Mouse (Mus musculus): Measurements from ENCODE around the gene Sh3glb2. TPM values are rescaled to one million over a fixed set of nuclear protein-coding genes. Genes with fewer than 3 reads are reported as not detected.

Sh3glb2 gene
- polyA plus RNA-seq, 1 experiment = 40.7 TPM

DNA sequence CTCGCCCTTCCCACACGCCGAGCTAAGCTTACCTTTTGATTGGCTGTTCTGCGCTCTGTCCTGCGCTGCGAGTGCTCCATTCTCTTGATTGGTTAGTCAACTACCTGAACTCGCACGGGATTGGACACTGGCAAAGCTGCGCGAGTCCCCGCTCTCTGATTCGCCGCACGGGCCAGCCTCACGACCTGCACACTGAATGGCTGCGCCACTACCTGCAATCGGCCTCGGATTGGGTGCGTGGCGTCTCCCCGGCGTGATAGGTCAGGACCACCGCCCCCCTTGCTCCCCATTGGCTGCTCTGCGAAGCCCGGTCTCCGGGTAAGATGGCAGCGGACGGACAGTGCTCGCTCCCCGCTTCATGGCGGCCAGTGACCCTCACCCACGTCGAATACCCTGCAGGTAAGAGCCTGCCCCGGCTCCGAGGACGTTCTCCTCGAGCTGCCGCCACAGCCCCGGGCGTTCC lies 33.0 kb upstream of the Sh3glb2 start, which contains the start of gene Dolpp1:
Gene Dolpp1, plus strand, starts transcription at position 141 of the 463 bp plus-strand sequence.
- TF ChIP-seq GATA1 (IDR thresholded peaks at IDR 0.05; ENCODE audit: low read length) = no peak

DNA sequence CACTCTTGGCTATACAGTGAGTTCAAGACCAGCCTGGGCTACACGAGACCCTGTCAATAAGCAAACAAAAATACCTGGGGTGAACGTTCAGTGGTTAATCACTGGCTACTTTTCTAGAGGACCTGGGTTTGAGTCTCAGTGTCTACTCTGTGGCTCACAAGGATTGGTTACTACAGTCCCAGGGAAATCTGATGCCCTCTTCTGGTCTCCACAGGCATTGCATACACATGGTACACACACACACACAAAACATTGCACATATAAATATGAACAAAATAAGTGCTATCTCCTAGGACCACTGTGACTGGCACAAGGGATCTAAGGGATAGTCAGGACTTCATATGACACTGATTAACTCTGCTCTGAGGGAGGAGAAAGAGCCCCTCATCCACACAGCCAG lies 29.9 kb upstream of the Sh3glb2 start:
- TF ChIP-seq GATA1 (IDR thresholded peaks at IDR 0.05; ENCODE audit: low read length) = no peak

DNA sequence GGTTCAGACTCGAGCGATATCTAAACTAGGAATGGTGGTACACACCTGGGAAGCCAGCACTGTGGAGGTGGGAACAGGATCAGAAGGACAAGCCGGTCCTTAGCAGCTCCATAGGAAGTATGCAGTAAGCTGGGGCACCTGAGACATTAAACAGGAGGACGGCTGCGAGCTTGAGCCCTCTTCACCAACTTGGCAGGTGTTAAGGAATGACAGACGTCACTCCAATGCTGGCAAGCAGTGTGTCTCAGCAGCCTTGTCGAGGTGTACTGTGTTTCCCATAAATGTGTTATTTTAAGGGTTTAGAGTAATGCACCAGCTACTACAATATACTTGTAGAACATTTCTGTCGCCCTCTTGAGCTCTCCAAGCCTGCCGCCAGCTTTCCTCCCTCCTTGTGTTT lies 27.8 kb upstream of the Sh3glb2 start:
- no peak for TF ChIP-seq GATA1 (IDR thresholded peaks at IDR 0.05; ENCODE audit: low read length)

DNA sequence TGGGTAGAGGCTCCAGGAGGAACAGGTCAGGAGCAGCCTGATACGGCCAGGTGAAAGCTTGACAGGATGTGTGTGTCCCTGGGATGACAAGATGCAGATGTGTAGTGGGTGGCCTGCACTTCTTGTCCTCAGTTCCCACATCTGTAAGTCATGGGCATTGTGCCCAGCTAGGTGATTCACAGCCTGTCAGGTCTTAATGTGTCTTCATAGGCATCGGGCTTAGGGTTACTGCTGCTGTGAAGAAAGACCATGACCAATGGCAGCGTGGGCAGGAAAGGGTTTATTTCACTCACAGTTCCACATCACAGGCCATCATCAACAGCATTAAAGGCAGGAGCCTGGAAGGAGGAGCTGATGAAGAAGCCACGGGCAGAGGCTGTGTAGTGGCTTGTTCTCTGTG lies 26.5 kb upstream of the Sh3glb2 start:
- TF ChIP-seq GATA1 (IDR thresholded peaks at IDR 0.05; ENCODE audit: low read length) = no peak

DNA sequence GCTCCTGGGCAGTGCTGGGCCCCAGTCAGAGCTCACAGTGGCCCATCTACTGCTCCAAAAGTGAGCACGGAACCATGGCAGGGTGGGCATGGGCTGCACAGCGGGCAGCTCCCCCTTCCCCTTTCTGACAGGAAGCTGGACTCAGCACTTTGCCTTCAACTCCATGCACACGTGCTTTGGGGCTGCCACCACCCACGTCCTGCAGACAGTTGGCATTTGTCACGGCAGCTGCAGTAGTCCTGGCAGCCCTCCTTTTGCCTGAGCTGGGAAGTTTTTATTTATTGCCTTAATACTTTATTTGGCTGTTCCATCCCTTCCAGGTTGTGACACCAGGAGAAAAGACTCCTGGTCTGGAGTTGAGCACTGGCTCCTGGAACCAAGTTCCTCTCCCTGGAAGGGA lies 25.7 kb upstream of the Sh3glb2 start:
- no peak for TF ChIP-seq GATA1 (IDR thresholded peaks at IDR 0.05; ENCODE audit: low read length)

DNA sequence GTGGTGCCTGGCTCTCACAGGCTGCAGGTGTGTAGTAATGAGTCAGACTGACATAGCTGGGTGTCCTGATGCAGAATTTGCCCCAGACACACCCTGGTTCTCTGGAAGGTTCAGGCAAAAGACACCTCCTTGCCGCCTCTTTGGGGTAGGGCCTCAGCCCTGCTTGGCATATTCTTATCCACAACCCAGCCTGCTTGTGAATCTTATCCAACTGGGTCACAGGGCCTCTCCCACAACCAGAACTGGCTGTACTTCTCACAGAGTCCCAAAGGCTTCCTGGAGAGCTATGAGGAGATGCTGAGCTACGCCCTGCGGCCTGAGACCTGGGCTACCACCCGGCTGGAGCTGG lies 22.2 kb upstream of the Sh3glb2 start:
- no peak for TF ChIP-seq GATA1 (IDR thresholded peaks at IDR 0.05; ENCODE audit: low read length)

DNA sequence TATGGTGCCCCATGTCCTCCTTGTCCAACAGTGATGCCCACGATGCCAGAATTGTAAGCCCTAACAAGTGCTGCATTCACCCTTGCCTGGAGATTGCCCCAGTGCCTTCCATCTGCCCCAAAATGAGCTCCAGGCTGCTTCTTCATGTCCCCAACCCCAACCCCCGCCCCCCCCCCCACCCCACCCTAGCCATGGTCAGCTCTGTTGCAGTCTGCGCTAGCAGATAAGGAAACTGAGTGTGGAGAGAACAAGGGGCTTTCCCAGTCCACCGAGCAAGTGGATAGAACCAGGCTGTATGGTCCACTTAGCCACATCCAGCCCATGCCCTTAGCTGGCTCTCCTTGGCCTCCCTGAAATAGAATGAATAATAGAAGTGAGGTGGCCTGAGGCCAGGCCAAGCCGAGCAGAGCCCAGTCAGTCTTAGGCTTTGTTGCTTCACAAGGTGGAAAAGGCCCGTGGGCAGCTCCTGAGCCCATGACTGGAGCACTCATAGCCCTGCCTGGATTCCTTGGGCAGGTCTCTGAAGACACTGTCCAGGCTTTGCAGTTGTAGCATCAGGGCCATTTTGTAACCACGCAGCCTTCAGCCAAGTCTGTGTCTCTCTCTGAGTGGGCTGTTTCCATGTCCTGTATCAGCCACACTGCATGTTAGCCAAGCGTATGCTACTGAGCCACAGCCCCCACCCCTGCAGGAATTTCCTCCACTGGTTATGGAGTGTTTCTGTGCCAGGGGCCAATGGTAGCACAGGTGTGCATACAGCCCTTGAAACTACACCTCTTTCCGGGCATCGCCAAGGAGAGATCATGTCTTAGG lies 21.6 kb upstream of the Sh3glb2 start:
- TF ChIP-seq GATA1 (IDR thresholded peaks at IDR 0.05; ENCODE audit: low read length) = no peak

DNA sequence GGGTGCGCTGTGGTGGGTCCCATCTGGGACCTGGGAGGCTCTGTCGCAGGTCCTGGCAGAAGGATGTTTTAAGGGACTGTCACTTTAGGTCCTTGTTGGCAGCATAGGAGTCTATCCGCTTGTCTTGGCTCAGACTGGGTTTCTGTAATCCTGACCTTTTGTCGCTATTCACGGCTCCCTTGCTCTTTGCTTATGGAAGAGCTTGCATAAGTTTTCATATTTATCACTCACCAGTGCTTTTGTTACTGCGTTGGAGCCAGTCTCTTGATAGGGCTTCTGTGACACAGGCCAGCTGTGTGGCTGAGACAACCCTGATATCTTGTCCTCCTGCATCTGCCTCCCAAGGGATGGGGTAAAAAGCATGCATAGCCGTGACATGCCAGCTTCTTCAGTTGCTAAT lies 20.2 kb upstream of the Sh3glb2 start:
- no peak for TF ChIP-seq GATA1 (IDR thresholded peaks at IDR 0.05; ENCODE audit: low read length)

DNA sequence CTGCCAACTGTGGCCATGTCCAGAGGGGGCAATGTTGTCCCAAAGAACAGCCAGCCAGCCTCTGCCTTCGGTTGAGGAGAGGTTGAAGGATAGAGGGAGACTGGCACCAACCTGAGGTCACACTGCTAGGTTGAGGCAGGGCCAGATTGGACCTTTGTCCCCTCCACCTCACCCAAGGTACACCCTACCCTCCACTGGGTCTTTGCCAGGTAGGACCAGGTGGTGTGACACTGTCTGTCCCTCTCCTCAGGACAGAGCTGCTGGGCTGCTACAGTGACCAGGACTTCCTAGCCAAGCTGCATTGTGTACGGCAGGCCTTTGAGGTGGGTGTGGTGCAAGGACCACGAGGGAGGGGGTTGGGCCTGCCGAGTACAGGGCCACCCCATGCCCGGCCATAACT lies 18.6 kb upstream of the Sh3glb2 start:
- TF ChIP-seq GATA1 (IDR thresholded peaks at IDR 0.05; ENCODE audit: low read length) = no peak

DNA sequence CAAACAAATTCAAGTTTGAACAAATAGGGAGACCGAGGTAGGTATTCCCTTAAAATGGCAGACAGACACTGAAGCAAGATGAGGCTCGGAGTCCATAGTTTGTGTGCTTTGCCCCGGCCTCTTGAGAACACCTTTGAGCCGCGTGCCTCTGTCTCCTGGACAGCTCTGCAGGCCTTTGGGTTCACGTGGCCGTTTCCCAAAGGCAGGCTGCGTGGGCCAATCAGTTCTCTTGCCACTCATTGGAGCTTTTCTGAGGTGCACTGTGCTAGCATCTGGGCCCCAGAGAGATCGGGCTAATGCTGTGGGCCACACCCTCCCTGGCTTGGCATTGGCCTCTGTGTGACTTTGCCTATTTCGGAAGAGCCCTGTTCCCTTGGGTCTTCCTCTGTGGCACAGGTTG lies 16.8 kb upstream of the Sh3glb2 start:
- TF ChIP-seq GATA1 (IDR thresholded peaks at IDR 0.05; ENCODE audit: low read length) = no peak

DNA sequence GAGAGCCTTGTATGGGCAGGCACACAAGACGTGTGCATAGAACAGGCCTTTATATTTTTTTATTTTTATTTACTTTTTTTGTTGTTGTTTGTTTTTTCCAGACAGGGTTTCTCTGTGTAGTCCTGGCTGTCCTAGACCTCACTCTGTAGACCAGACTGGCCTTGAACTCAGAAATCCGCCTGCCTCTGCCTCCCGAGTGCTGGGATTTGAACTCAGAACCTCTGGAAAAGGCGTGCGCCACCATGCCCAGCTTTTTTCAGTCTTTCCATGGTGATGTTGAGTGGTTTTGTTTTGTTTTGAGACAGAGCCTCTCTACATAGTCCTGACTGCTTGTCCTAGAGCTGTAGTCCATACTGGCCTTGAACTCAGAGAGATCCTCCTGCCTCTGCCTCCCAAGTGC lies 13.6 kb upstream of the Sh3glb2 start:
- no peak for TF ChIP-seq GATA1 (IDR thresholded peaks at IDR 0.05; ENCODE audit: low read length)

DNA sequence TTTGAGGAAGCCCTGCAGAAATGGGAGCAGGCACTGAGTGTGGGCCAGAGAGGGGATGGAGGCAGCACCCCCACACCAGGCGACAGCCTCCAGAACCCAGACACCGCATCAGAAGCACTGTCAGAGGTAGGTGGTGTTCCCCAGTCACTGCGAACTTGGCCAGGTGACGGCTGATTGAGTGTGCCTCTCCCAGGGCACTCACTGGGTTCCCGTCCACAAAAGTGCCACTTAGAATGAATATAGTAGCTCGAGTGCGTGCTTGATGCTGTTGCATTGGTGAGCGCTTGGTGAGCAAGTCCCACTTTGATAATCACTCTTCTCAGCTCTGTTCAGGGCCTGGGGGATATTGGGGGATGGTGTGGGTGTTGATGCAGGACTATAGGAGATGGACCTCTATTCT lies 12.4 kb upstream of the Sh3glb2 start:
- no peak for TF ChIP-seq GATA1 (IDR thresholded peaks at IDR 0.05; ENCODE audit: low read length)

DNA sequence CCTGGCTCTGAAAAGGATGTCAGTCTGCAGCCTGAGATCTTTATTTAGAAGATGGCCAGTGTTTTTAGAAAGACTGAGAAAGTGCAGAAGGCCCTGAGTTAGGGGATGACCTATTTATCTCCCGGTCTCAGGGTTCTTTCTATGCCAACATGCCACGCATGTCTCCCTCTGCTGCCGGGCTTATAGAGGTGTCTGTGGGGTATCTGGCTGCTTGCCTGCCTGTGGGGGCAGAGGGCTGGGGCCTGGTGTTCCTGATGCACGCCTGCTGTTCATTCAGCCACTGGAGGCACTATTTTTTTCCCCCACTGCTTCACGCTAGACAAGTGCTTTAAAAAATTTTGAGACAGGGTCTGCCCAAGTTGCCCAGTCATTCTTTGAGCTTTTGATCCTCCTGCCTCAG lies 7.1 kb upstream of the Sh3glb2 start:
- no peak for TF ChIP-seq GATA1 (IDR thresholded peaks at IDR 0.05; ENCODE audit: low read length)

DNA sequence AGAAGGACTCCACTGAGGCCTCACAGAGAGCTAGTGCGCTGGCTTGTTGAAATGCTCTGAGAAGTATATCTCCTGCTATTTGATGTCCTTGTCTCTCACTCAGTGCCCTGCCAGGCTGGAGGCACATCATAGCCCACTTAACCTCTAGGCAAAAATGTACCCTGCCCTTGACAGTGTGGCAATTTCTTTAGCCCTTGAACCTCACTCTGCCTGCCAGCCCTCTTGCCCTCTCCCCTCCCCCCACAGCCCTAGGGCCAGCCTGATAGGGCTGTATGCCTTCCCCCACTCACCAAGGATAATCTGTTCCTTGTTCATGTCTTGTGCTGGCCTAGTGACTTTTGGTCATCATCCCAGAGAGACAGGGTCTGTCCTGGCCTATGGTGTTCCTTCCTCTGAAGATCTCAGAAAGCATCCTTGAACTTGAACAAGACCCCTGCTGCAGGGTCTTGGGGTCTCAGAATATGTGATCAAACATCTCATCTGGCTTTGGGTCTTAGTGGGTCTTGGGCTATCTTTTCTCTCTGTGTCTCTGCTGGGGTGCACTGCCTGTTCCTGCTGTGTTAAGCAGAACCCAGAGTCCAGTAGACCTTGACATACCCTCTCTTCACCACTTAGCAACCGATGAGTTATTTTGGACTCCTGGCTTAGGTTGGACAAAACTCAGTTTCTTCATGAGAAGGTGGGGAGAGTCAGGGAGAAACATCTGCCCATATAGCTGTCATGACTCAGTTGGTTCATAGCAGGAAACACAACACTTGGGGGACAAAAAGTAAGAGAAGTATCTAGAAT lies 6.3 kb upstream of the Sh3glb2 start:
- no peak for TF ChIP-seq GATA1 (IDR thresholded peaks at IDR 0.05; ENCODE audit: low read length)

DNA sequence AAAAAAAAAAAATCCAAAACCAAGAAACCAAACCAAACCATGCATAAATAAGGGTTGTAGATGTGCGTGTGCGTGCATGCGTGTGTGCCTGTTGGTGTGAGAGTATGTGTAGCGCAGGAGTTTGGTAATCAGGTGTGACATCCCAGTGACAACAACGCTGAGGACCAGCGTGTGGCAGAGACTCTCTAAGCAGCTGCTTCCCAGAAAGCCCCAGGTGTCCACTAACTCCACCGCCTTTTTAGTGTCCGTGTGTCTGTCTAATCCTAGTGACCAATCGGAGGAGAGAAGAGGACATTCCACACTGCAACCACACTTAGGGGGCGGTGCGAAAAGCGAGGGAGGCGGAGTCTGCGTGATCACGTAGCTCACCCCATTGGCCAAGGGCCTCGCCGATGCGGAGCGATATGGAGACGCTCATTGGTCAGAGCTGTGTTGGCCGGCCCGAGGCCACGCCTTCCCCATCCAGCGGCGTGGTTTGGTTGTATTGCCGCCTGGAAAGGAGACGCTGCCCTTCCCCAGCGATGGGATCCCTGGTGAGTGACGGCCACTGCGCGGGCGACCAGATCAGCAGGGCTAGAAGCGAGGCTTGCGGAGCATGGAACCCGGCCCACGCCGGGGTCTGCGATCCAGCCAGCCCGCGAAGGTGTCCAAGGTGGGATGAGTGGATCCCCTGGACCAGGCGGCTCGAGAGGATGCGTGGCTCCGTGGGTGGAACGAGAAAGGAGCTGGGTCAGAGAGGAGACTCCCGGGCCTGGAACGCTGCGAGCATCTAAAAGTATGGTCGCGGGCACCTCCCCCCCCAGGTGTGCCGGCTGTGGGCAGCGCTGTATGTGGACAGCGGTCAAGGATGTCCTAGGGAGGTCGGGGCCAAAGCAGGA lies 4.9 kb upstream of the Sh3glb2 start, which contains the start of gene Miga2:
Gene Miga2, plus strand, starts transcription at position 461 of the 878 bp plus-strand sequence.
- TF ChIP-seq GATA1 (IDR thresholded peaks at IDR 0.05; ENCODE audit: low read length) = no peak

DNA sequence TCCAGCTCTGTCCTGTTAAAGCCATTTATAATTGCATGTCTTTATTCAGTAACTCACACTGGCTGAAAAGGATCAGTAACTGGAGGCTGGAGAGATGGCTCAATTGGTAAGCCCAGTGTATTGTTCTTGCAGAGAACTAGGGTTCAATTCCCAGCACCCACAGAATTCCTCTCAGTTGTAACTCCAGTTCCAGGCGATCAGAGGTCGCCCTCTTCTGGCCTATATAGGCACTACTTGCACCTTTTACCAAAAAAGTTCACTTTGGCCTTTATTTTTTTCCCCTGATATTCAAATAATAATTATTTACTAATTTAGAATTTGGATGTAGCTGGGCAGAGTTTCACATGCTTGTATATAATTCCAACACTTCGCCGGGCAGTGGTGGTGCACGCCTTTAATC lies 3.7 kb upstream of the Sh3glb2 start:
- TF ChIP-seq GATA1 (IDR thresholded peaks at IDR 0.05; ENCODE audit: low read length) = no peak
